Mouse (Mus musculus) myocyte (in vitro differentiated cells): ENCODE measurements at regions not wholly inside any gene's neighbourhood (a gene's known extent, or its start where the extent isn't known, plus 50 kb on each side); places are given as distances from the start of the nearest gene placed in this dataset.

Experiments
- CEBPB ChIP-seq: IDR thresholded peaks from 2 replicates; pipeline ENCODE4 v1.6.1; 2011; ENCODE audit warnings: mild to moderate bottlenecking, moderate library complexity; ENCODE audit not compliant: poor library complexity, insufficient read depth, severe bottlenecking
- E2F4 ChIP-seq: IDR thresholded peaks from one replicate; pipeline ENCODE4 v1.6.1; 2011; ENCODE audit warnings: mild to moderate bottlenecking, control low read depth, moderate library complexity; ENCODE audit not compliant: insufficient read depth
- MAX ChIP-seq: IDR thresholded peaks from one replicate; pipeline ENCODE4 v1.6.1; 2011; ENCODE audit warnings: low read depth, mild to moderate bottlenecking, control low read depth
- POLR2A ChIP-seq: IDR thresholded peaks from one replicate; pipeline ENCODE4 v1.6.1; 2011; ENCODE audit warnings: low read depth, mild to moderate bottlenecking, control low read depth, moderate library complexity; ENCODE audit not compliant: insufficient read length
- POLR2AphosphoS2 ChIP-seq: IDR thresholded peaks from one replicate; pipeline ENCODE4 v1.6.1; 2011; ENCODE audit warnings: low read depth, control low read depth; ENCODE audit not compliant: insufficient read length
- TCF12 ChIP-seq: IDR thresholded peaks from one replicate; pipeline ENCODE4 v1.6.1; 2011; ENCODE audit warnings: mild to moderate bottlenecking, control low read depth; ENCODE audit not compliant: poor library complexity, insufficient read depth, severe bottlenecking
- TCF3 ChIP-seq: IDR thresholded peaks from one replicate; pipeline ENCODE4 v1.6.1; 2011; ENCODE audit warnings: low read depth, control low read depth; ENCODE audit not compliant: insufficient read length
- USF1 ChIP-seq: IDR thresholded peaks from one replicate; pipeline ENCODE4 v1.6.1; 2011; ENCODE audit warnings: low read depth, mild to moderate bottlenecking, control low read depth, moderate library complexity

GRCm38 (mm10) chr6:110560426-110560825 is 85.0 kb upstream of the Grm7 start:
- TF ChIP-seq POLR2A (no peak), USF1 (no peak), MAX (no peak), TCF12 (no peak), E2F4 (no peak), TCF3 (no peak), CEBPB (no peak), POLR2AphosphoS2 (no peak)
